Mouse (Mus musculus): ENCODE measurements around the gene Dusp9. TPM values are rescaled to one million over a fixed set of nuclear protein-coding genes. Genes with fewer than 3 reads are reported as not detected.

Gene Dusp9
- polyA plus RNA-seq, 1 experiment from 2014 or later = 0.82 TPM

DNA sequence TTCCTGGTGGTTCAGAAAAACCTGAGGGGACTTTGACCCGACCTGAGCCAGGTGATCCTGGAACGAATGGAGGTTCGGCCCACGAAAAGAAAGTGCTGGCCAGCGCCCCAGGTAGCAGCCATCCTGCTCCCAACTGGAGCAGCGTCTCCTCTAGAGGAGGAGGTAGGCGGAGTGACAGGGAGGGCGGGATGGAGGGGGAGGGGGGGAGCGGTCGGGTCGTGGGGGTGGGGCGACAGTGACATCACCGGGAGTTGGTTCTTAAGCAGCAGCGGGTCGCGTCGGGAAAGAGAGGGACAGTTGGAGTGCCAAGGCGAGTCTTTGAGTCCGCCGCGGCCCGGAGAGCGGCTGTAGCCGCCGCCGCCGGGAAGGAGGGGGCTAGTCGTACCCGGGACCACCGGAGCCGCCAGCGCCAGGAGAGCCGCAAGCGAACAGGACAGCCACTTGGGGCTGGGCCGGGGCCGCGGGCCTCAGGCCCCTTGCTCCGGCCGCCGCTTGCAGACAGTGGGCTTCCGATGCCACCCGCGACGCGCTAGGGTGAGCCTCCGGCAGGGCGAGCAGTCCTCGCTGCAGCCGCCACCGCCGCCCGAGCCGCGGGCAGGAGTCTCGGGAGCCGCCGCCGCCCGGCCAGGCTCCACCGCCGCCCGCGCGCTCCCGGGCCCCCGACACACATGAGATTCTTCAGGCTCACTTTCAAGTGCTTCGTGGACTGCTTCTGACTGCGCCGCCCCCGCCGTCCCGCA lies 33.8 kb downstream of the Dusp9 start, which contains the start of gene Slc6a8:
TSS of gene Slc6a8 (plus strand) at position 272 of the 740 bp plus-strand sequence.
- Histone ChIP-seq H3K9ac (peak within 1 kb of the TSS; percentile 74), H3K4me3 (peak within 1 kb of the TSS; percentile 62), H3K27ac (replicated peaks) (peak within 1 kb of the TSS; percentile 73), H3K4me2 (peak within 1 kb of the TSS; percentile 75), H3K27me3 (no peaks in the 10 kb centered on the region), H3K36me3 (no peaks in the 10 kb centered on the region), H3K4me1 (replicated peaks) (peaks cover 21% of the 10 kb centered on the region), H3K9me3 (no peaks in the 10 kb centered on the region)
- WGBS = 28% methylated on average over 35 of the region's 72 CpGs
- peak; percentile 86 for ATAC-seq (ENCODE audit: low FRiP score, low read depth)

DNA sequence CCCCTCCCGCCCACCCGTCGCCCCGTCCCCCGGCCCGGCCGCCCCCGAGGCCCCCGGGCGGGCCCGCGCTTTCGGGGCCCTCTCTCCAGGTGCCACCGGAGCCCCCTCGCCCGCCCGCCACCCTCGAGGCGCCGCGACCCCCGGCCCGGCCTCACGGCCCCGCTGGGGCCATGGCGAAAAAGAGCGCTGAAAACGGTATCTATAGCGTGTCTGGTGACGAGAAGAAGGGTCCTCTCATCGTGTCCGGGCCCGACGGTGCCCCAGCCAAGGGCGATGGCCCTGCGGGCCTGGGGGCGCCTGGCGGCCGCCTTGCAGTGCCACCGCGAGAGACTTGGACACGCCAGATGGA lies 34.4 kb downstream of the Dusp9 start:
- Histone ChIP-seq H3K36me3 (no peaks in the 10 kb centered on the region), H3K9me3 (no peaks in the 10 kb centered on the region), H3K4me2 (peak overlapping the region; percentile 75), H3K4me1 (replicated peaks) (peaks cover 21% of the 10 kb centered on the region), H3K4me3 (peak overlapping the region; percentile 62), H3K27ac (replicated peaks) (peak overlapping the region; percentile 73), H3K9ac (peak overlapping the region; percentile 74), H3K27me3 (no peaks in the 10 kb centered on the region)
- WGBS = 17% methylated on average over 41 of the region's 42 CpGs
- no peak for ATAC-seq (ENCODE audit: low FRiP score, low read depth)

DNA sequence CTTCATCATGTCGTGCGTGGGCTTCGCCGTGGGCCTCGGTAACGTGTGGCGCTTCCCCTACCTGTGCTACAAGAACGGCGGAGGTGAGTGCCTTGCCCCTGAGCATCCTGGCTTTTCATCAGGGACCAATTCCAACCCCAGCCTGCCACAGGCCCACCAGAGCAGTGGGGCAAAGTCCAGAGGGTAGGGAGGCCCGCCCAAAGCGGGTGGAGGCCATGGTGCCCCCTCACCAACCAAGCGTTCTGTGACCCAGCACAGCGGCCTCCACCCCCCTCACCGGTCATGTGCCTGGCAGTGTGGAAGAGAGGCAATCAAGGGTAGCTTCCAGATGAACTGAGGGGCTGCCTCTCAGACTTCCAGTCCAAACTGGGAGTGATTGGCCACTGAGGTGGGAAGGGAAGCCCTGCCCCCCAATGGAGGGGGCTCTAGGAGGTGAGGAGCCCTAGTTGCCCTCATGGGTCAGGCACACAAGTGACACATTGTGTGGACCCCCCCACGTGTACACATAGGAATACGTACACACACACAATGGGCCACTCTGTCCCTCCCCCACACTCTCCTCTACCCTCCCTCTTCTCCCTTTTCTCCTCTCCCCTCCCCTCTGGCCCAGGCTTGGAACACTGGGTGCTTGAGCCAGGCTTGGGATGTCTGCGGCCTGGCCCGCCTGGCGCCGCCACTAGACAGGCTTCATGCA lies 34.9 kb downstream of the Dusp9 start:
- Histone ChIP-seq H3K27ac (replicated peaks) (peak overlapping the region; percentile 73; the same call in 1 of the 2 replicates), H3K27me3 (no peaks in the 10 kb centered on the region), H3K4me1 (replicated peaks) (peaks cover 21% of the 10 kb centered on the region), H3K9me3 (no peaks in the 10 kb centered on the region), H3K4me2 (peak overlapping the region; percentile 75), H3K4me3 (peak overlapping the region; percentile 62), H3K36me3 (no peaks in the 10 kb centered on the region), H3K9ac (peak overlapping the region; percentile 74)
- WGBS = 40% methylated on average over 20 of the region's 20 CpGs
- peak; percentile 39 for ATAC-seq (ENCODE audit: low FRiP score, low read depth)

DNA sequence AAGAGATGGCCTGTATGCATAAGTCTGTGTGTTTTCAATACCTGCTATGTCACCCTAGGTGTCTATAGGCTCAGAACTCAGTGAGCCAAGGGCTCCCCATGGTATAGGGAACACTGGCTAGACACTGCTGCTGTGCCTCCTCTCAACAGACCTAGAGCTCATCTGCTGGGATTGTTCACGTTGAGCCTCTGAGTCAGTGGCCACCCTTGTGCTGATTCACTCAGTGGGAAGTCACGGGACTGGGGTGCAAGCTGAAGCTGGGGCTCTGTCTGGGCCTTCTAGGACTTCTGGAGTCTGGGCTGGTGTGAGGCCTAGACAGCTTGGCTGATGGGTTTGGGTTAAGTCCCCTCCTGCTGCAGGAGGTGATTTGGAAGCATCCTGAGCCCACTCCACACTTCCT lies 36.0 kb downstream of the Dusp9 start:
- WGBS = 71% methylated on average over 2 of the region's 2 CpGs
- no peak overlapping the region for H3K9ac ChIP-seq
- H3K27me3 ChIP-seq = no peaks in the 10 kb centered on the region
- H3K4me2 ChIP-seq = peak overlapping the region; percentile 75
- peak overlapping the region; percentile 62; the same call in 1 of the 2 replicates for H3K4me3 ChIP-seq
- peaks cover 21% of the 10 kb centered on the region for H3K4me1 ChIP-seq (replicated peaks)
- H3K27ac ChIP-seq (replicated peaks) = no peak overlapping the region
- H3K9me3 ChIP-seq = no peaks in the 10 kb centered on the region
- peaks cover 3% of the 10 kb centered on the region; the same call in 1 of the 2 replicates for H3K36me3 ChIP-seq
- ATAC-seq (ENCODE audit: low FRiP score, low read depth) = no peak

DNA sequence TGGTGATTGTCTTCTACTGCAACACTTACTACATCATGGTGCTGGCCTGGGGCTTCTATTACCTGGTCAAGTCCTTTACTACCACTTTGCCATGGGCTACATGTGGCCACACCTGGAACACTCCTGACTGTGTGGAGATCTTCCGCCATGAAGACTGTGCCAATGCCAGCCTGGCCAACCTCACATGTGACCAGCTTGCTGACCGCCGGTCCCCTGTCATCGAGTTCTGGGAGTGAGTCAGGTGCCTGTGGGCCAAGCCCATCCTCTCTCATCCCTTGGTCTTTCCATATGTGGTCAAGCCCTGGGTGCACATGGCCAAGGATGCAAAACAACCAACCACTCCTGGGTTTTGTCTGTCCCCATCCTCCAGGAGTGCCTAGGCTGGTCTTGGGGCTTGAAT lies 37.4 kb downstream of the Dusp9 start:
- Histone ChIP-seq H3K27me3 (no peaks in the 10 kb centered on the region), H3K4me2 (no peak overlapping the region), H3K36me3 (peaks cover 5% of the 10 kb centered on the region; the same call in 1 of the 2 replicates), H3K9ac (no peak overlapping the region), H3K4me1 (replicated peaks) (peaks cover 21% of the 10 kb centered on the region), H3K27ac (replicated peaks) (no peak overlapping the region), H3K4me3 (no peak overlapping the region), H3K9me3 (no peaks in the 10 kb centered on the region)
- 97% methylated on average over 4 of the region's 4 CpGs for whole genome bisulfite sequencing
- no peak for ATAC-seq (ENCODE audit: low FRiP score, low read depth)

DNA sequence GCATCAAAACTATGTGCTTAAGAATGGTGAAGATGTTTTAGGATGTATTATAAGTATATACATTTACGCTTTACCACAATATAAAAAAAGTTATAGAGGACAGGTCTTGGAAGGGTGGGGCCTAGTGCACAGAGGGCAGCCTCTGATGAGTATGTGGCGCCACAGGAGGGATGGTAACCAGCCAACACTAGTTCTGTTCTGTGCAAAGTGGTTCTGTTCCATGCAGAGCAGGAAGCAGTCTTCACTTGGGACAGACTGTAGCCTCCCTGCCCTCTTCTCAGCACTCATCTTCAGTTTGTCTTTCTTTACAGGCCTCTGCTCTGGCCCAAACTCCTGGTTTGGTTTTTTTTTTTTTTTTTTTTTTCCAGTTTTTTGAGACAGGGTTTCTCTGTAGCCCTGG lies 44.9 kb downstream of the Dusp9 start:
- no peaks in the 10 kb centered on the region for H3K9me3 ChIP-seq
- no peak for ATAC-seq (ENCODE audit: low FRiP score, low read depth)
- H3K4me2 ChIP-seq = no peak overlapping the region
- no peak overlapping the region for H3K9ac ChIP-seq
- H3K4me1 ChIP-seq (replicated peaks) = no peaks in the 10 kb centered on the region
- H3K4me3 ChIP-seq = no peak overlapping the region
- H3K27ac ChIP-seq (replicated peaks) = no peak overlapping the region
- peaks cover 12% of the 10 kb centered on the region; the same call in 1 of the 2 replicates for H3K36me3 ChIP-seq
- H3K27me3 ChIP-seq = no peaks in the 10 kb centered on the region
- WGBS = 88% methylated on average over 2 of the region's 2 CpGs

DNA sequence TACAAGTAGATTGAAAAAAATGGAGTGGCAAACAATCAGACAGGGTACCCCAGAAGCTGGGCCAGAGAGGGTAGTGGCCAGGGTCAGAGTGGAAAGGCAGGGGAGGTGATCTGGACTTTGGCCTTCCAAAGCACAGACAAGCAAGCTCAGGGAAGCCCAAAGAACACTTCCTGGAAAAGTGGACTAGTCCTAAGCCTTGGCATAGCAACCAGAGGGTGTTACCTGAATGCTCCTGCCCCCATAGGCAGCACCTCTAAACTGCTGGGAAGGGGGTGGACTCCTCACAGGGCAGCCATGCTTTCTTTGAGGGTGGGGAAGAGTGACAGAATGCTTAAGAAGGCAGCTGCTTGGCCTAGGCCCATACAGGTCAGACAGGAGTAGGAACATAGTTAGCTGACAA lies 45.8 kb downstream of the Dusp9 start:
- Histone ChIP-seq H3K9me3 (no peaks in the 10 kb centered on the region), H3K4me3 (no peak overlapping the region), H3K9ac (no peak overlapping the region), H3K27ac (replicated peaks) (no peak overlapping the region), H3K4me2 (no peak overlapping the region), H3K27me3 (no peaks in the 10 kb centered on the region), H3K36me3 (peaks cover 12% of the 10 kb centered on the region; the same call in 1 of the 2 replicates), H3K4me1 (replicated peaks) (no peaks in the 10 kb centered on the region)
- no peak for ATAC-seq (ENCODE audit: low FRiP score, low read depth)

DNA sequence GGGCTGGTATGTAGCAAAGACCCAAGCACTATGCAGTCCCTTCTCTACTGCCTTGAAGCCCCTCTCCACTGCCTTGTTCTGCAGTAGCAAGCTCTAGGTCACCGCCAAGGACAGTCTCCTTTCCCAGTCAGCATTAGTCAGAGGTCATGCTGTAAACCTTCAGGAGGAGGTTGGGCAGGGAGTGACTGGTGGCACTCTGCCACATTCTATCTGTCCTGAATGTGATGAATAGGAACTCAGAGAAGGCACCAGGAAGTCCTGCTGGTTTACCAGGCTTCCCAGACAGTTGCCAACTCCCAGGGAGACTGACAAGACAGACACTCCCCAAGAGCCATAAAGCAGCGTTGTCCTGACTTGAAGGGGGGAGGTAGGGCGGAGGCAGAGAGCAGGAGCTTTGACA lies 46.4 kb downstream of the Dusp9 start:
- Histone ChIP-seq H3K4me3 (no peak overlapping the region), H3K4me2 (no peak overlapping the region), H3K4me1 (replicated peaks) (no peaks in the 10 kb centered on the region), H3K9ac (no peak overlapping the region), H3K27me3 (no peaks in the 10 kb centered on the region), H3K9me3 (no peaks in the 10 kb centered on the region), H3K27ac (replicated peaks) (no peak overlapping the region), H3K36me3 (0 out of 2 replicates have a peak, but pooled peaks cover 7% of the 10 kb centered on the region)
- WGBS = 82% methylated on average over 3 of the region's 3 CpGs
- ATAC-seq (ENCODE audit: low FRiP score, low read depth) = no peak

DNA sequence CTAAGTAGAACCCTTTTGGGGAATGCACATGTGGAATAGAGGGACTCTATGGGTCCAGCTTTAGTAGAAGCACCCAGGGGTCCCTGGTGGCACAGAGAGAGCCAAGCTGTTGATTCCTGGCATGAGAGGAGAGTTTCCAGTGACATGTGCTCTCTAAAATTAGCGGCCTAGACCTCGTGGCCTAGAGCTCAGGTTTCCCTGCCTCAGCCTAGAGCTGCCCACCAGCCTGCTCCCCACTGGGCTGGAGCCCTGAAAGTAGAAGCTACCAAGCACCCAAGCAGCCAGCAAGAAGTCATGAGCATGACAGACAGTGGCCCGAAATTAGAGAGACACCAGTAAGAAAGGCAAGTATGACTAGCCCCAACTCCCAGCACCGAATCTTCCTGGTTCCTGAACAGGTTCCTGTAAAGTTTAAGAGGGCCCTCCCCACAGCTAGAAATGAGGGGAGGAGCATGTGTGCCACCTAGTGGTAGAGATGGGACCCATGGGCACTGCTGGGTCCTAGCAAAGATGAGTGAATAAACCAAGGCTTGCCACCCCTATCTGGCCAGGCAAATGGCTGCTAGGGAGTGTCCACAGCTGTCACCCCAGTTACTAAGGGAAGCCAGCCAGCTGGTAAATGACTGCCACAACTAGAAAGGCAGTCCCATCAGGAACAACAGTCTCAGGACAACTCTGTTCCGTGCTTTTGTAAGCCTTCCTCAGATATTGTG lies 51.9 kb downstream of the Dusp9 start:
- 83% methylated on average over 5 of the region's 5 CpGs for WGBS
- H3K27me3 ChIP-seq = no peaks in the 10 kb centered on the region
- no peaks in the 10 kb centered on the region for H3K9me3 ChIP-seq
- no peak overlapping the region for H3K4me2 ChIP-seq
- no peaks in the 10 kb centered on the region for H3K4me1 ChIP-seq (replicated peaks)
- H3K9ac ChIP-seq = no peak overlapping the region
- no peak overlapping the region for H3K4me3 ChIP-seq
- 0 out of 2 replicates have a peak, but pooled peaks have one; percentile 54 for ATAC-seq (ENCODE audit: low FRiP score, low read depth)
- no peak overlapping the region for H3K27ac ChIP-seq (replicated peaks)
- H3K36me3 ChIP-seq = 0 out of 2 replicates have a peak, but pooled peaks cover 7% of the 10 kb centered on the region

Other genes starting within 250 kb of the Dusp9 start
- not detected in 2 replicates for gene Gm18336, start 240.7 kb upstream of the Dusp9 start, polyA plus RNA-seq (2015; fragmentation: Nextera tagmentation; extraction: Ambion mirVana)
- gene Zfp92, start 228.3 kb upstream of the Dusp9 start, polyA plus RNA-seq (2015; fragmentation: Nextera tagmentation; extraction: Ambion mirVana) = 1.2 and 1.4 TPM in 2 replicates
- not detected in 2 replicates for gene Trex2, start 204.1 kb upstream of the Dusp9 start, polyA plus RNA-seq (2015; fragmentation: Nextera tagmentation; extraction: Ambion mirVana)
- 65.6 and 71.9 TPM in 2 replicates for gene Haus7, start 180.4 kb upstream of the Dusp9 start, polyA plus RNA-seq (2015; fragmentation: Nextera tagmentation; extraction: Ambion mirVana)
- 24.3 and 25.8 TPM in 2 replicates for gene Bgn, start 155.8 kb upstream of the Dusp9 start, polyA plus RNA-seq (2015; fragmentation: Nextera tagmentation; extraction: Ambion mirVana)
- gene Atp2b3, start 136.3 kb upstream of the Dusp9 start, polyA plus RNA-seq (2015; fragmentation: Nextera tagmentation; extraction: Ambion mirVana) = 6.6 and 8.6 TPM in 2 replicates
- 162 and 175 TPM in 2 replicates for gene Pnck, start 20.7 kb downstream of the Dusp9 start, polyA plus RNA-seq (2015; fragmentation: Nextera tagmentation; extraction: Ambion mirVana)
- 6.7 and 7.0 TPM in 2 replicates for gene Slc6a8, start 33.7 kb downstream of the Dusp9 start, polyA plus RNA-seq (2015; fragmentation: Nextera tagmentation; extraction: Ambion mirVana)
- 134 and 137 TPM in 2 replicates for gene Bcap31, start 76.8 kb downstream of the Dusp9 start, polyA plus RNA-seq (2015; fragmentation: Nextera tagmentation; extraction: Ambion mirVana)
- 12.9 and 13.9 TPM in 2 replicates for gene Abcd1, start 77.2 kb downstream of the Dusp9 start, polyA plus RNA-seq (2015; fragmentation: Nextera tagmentation; extraction: Ambion mirVana)
- gene Plxnb3, start 117.7 kb downstream of the Dusp9 start, polyA plus RNA-seq (2015; fragmentation: Nextera tagmentation; extraction: Ambion mirVana) = 0.79 and 1.1 TPM in 2 replicates
- gene Srpk3, start 135.0 kb downstream of the Dusp9 start, polyA plus RNA-seq (2015; fragmentation: Nextera tagmentation; extraction: Ambion mirVana) = 1.4 and 1.9 TPM in 2 replicates
- gene Idh3g, start 147.5 kb downstream of the Dusp9 start, polyA plus RNA-seq (2015; fragmentation: Nextera tagmentation; extraction: Ambion mirVana) = 252 and 268 TPM in 2 replicates
- gene Ssr4, start 147.6 kb downstream of the Dusp9 start, polyA plus RNA-seq (2015; fragmentation: Nextera tagmentation; extraction: Ambion mirVana) = 143 and 154 TPM in 2 replicates
- 4.5 and 4.7 TPM in 2 replicates for gene Pdzd4, start 185.6 kb downstream of the Dusp9 start, polyA plus RNA-seq (2015; fragmentation: Nextera tagmentation; extraction: Ambion mirVana)